In the genomic region with DNA sequence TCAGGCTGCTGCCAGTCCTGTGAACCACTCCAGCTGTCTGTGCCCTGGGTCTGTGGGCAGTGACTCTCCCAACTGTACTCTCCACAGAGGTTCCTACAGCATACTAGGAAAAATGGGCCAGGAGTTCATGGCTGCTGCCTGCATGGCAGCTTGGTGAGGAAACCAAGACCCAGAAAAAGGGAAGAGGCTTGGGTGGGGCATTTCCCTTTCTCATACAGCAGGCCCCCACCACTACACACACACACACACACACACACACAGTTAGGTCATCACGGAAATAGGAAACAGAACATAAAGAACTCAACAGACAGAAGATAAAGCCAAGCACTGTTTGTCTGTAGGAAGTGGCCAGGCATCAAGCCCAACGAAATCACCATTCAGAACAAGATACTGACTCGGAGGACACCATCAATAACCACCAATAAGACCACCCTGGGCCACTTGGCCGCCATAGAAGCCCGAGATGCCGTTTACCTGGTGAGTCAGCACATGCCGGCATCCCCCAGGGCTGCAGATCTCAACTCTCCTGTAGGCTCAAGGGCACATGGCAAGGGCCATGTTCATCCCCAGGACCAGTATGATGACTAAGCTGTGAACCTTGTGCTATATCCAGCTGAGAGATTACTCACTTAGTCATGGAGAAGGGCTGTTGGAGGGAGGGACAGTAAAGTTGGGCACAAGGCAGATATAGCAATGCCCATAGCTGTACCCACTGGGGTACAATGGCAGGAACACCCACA, we compare ENCODE assay signal across 10 mouse cellular contexts. TPM values are rescaled to one million over a fixed set of nuclear protein-coding genes. Genes with fewer than 3 reads are reported as not detected.
DNase-seq lines count a peak whose midpoint lies in the region; ATAC-seq and TF ChIP-seq lines count a peak whose summit lies in the region.
"Had no signal": no experiment of that assay in that cellular context is flagged by ENCODE, and none has a peak within 500 bp of the region (broad histone marks: within the 10 kb centered on the region; RNA-seq: fewer than 3 reads in every experiment).

No protein-coding gene starts in this region.

- no peak overlapping the region for H3K27ac ChIP-seq in kidney, adult 2 months (ENCODE audit: insufficient read depth, low read depth, low read length)
- peak overlapping the region; percentile 61 for H3K27ac ChIP-seq in spleen, adult 2 months (ENCODE audit: insufficient read depth, low read length)
- H3K27ac ChIP-seq in hindbrain, postnatal 0 days: no peak overlapping the region
- H3K27ac ChIP-seq: left cerebral cortex, adult 2 months; neural tube, embryonic 12.5 days had no signal

- no peak for TF ChIP-seq CTCF in kidney, adult 2 months (conservative IDR thresholded peaks at IDR 0.05; ENCODE audit: insufficient read depth, insufficient read length, low read depth, low read length)
- no peak for TF ChIP-seq CTCF in spleen, adult 2 months (IDR thresholded peaks at IDR 0.05; ENCODE audit: extremely low read depth, insufficient read depth, insufficient read length, insufficient replicate concordance)
- no peak for TF ChIP-seq CTCF in hindbrain, postnatal 0 days (IDR thresholded peaks at IDR 0.05; ENCODE audit: low read depth)

- no peak overlapping the region for H3K4me3 ChIP-seq in kidney, adult 2 months (ENCODE audit: insufficient read depth, low read depth, low read length)
- peak overlapping the region; percentile 44; the same call in 1 of the 2 replicates for H3K4me3 ChIP-seq in spleen, adult 2 months (ENCODE audit: extremely low read depth, insufficient read depth, insufficient read length)
- no peak overlapping the region for H3K4me3 ChIP-seq in hindbrain, postnatal 0 days (ENCODE audit: low read length)
- H3K4me3 ChIP-seq: left cerebral cortex, adult 2 months; neural tube, embryonic 12.5 days had no signal

- no peaks in the 10 kb centered on the region for H3K4me1 ChIP-seq in kidney, adult 2 months (ENCODE audit: control insufficient read depth, insufficient read depth, low read length)
- H3K4me1 ChIP-seq in spleen, adult 2 months (ENCODE audit: control insufficient read depth, insufficient read depth, insufficient read length): peaks cover 21% of the 10 kb centered on the region; the same call in 1 of the 2 replicates
- H3K4me1 ChIP-seq in hindbrain, postnatal 0 days (ENCODE audit: insufficient read depth, low read length): no peaks in the 10 kb centered on the region
- H3K4me1 ChIP-seq: neural tube, embryonic 12.5 days had no signal

- H3K4me2 ChIP-seq in hindbrain, postnatal 0 days (ENCODE audit: low read depth, low read length): no peak overlapping the region
- H3K4me2 ChIP-seq: neural tube, embryonic 12.5 days had no signal

- peak; percentile 13 for DNase-seq in kidney, adult 2 months
- no peak for DNase-seq in kidney, adult 8-10 months
- peak; percentile 71 for DNase-seq in adrenal gland, adult 2 months
- DNase-seq in lung, adult 18-20 months: peak; percentile 48 to 62
- peak; percentile 42 to 49 for DNase-seq in spleen, adult 2 months (ENCODE audit: low read depth in 1 of 2, low spot score in 2 of 2)
- no peak for DNase-seq in hindbrain, postnatal 0 days (ENCODE audit: low spot score)
- no peak for DNase-seq in cerebellum, adult 11-12 months

- WGBS in kidney, adult 2 months: 70% methylated on average over 7 of the region's 7 CpGs
- WGBS in spleen, adult 2 months: 47% methylated on average over 7 of the region's 7 CpGs
- 86% methylated on average over 7 of the region's 7 CpGs for WGBS in hindbrain, postnatal 0 days

- no peak for ATAC-seq in cerebellum, adult (ENCODE audit: insufficient number of reproducible peaks, low FRiP score, low TSS enrichment)
- no peak for ATAC-seq in hindbrain, postnatal 0 days

- no peaks in the 10 kb centered on the region for H3K27me3 ChIP-seq in kidney, adult 2 months (replicated peaks; ENCODE audit: control insufficient read depth, insufficient read depth, low read length)
- H3K27me3 ChIP-seq in spleen, adult 2 months (ENCODE audit: control insufficient read depth, insufficient read depth, low read length): no peaks in the 10 kb centered on the region
- no peaks in the 10 kb centered on the region for H3K27me3 ChIP-seq in hindbrain, postnatal 0 days (ENCODE audit: insufficient read depth, low read length)
- H3K27me3 ChIP-seq: neural tube, embryonic 12.5 days had no signal

- no peaks in the 10 kb centered on the region for H3K9me3 ChIP-seq in hindbrain, postnatal 0 days (ENCODE audit: low read length)
- H3K9me3 ChIP-seq: neural tube, embryonic 12.5 days had no signal

- TF ChIP-seq POLR2A in kidney, adult 2 months (IDR thresholded peaks at IDR 0.05; ENCODE audit: low read depth, low read length): no peak
- TF ChIP-seq POLR2A in spleen, adult 2 months (IDR thresholded peaks at IDR 0.05; ENCODE audit: low read depth, low read length): no peak

- H3K9ac ChIP-seq in hindbrain, postnatal 0 days (replicated peaks; ENCODE audit: low read length): no peak overlapping the region
- H3K9ac ChIP-seq: neural tube, embryonic 12.5 days had no signal

- no peaks in the 10 kb centered on the region for H3K36me3 ChIP-seq in kidney, adult 2 months (ENCODE audit: control insufficient read depth, insufficient read depth, low read length)
- H3K36me3 ChIP-seq in spleen, adult 2 months (ENCODE audit: control insufficient read depth, insufficient read depth, low read length): no peaks in the 10 kb centered on the region
- H3K36me3 ChIP-seq in hindbrain, postnatal 0 days (ENCODE audit: insufficient read depth, low read length): no peaks in the 10 kb centered on the region
- H3K36me3 ChIP-seq: neural tube, embryonic 12.5 days had no signal

RNA-seq across cellular contexts. Expression of a gene that starts 15.9 kb away (rescaled TPM):
- polyA plus RNA-seq in kidney, adult 2 months (2012; rRNA removed): 13.2 and 19.1 TPM in 2 replicates
- total RNA-seq in adrenal gland, adult 2 months (2021): 10 to 100 TPM; 22.5 to 30.1 TPM
- 5.4 and 5.6 TPM in 2 replicates for polyA plus RNA-seq in adrenal gland, adult 2 months (2012; rRNA removed)
- polyA plus RNA-seq in spleen, adult 2 months (2012; rRNA removed): 5.1 and 5.2 TPM in 2 replicates
- total RNA-seq in hindbrain, postnatal 0 days (2014; rRNA removed): 31.3 and 33.4 TPM in 2 replicates
- 23.6 and 26.1 TPM in 2 replicates for polyA plus RNA-seq in hindbrain, postnatal 0 days (2015; fragmentation: Nextera tagmentation; extraction: Ambion mirVana)

RNA-seq across cellular contexts. Expression of a gene that starts 59.2 kb away (rescaled TPM):
- 0.17 and 0.34 TPM in 2 replicates for polyA plus RNA-seq in kidney, adult 2 months (2012; rRNA removed)
- under 1 TPM in 1 of 2 experiments, not detected in 1; 0.28 TPM for total RNA-seq in adrenal gland, adult 2 months (2021)
- not detected in 2 replicates for polyA plus RNA-seq in adrenal gland, adult 2 months (2012; rRNA removed)
- 0.04 TPM in 1 of 2 replicates, not detected in the other for polyA plus RNA-seq in spleen, adult 2 months (2012; rRNA removed)
- total RNA-seq in hindbrain, postnatal 0 days (2014; rRNA removed): 0.63 and 1.0 TPM in 2 replicates
- 0.20 and 0.51 TPM in 2 replicates for polyA plus RNA-seq in hindbrain, postnatal 0 days (2015; fragmentation: Nextera tagmentation; extraction: Ambion mirVana)
- polyA plus RNA-seq: neural tube, embryonic 12.5 days had no signal

Comparison
In these comparisons a context has a peak if more than half of its experiments do, and no peak if none do; other contexts are left out.
1. DNase-seq: peak in kidney, adult 2 months (single experiment), adrenal gland, adult 2 months (single experiment), lung, adult 18-20 months (2 of 2) and spleen, adult 2 months (2 of 2); none in kidney, adult 8-10 months (0 of 2), hindbrain, postnatal 0 days (single experiment) and cerebellum, adult 11-12 months (single experiment).